Mouse (Mus musculus) neutrophil, adult 65 days (primary cell): ENCODE results near the gene Cdr2. TPM values are rescaled to one million over a fixed set of nuclear protein-coding genes. Genes with fewer than 3 reads are reported as not detected.

Experiments used
- total RNA-seq: library from RNA; stranded (reverse); gene quantifications from 2 replicates; pipeline ENCODE4 v1.2.4, GENCODE M21; 2023

Gene Cdr2
- 2.9 and 3.9 TPM in 2 replicates for total RNA-seq

GRCm38 (mm10) chr7:120982200-120982841 lies at the start of gene Cdr2, which contains the start of gene Mfsd13b:
TSS of gene Cdr2 (minus strand) at chr7:120982312.
TSS of gene Mfsd13b (plus strand) at chr7:120982509.

DNA sequence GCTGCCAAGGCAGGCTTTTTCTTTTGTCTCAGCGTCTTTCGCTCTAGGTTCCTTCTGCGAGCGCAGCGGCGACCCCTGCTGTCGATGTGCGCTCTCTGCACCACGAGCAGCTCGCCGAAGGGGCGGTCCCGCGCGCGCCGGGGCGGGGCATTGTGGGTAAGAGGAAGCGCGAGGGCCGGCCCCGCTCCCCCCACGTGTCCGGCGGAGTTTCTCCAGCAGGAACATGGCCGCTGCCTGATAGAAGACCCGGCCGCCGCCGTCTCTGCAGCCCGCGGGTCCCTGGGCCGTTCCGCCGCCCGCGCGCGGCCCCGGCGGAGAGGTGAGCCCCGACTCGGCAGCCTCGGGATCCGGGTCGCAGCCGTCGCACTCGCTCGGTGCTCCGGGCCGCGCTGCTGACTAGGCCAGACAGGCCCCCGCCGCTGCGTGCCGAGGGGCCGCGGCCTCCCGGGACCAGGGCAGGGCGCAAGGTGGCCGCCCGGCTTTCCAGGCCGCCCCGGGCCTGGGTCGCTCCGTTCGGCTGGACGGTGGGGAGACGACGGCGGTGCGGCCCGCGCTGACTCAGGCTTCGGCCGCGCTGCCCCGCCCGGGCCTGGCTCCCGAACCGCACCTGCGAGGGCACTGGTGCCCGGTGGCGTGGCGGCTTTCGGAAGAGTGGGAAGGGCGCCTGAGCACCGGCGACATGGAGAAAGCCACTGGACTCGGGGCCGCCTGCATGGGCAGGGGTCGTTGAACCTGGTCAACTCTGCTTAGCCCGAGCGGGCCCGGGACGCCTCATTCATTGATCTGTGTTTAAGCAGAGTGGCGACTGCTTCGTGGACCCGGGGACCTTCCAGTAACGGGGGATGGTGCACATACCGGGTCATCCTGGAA lies 64.3 kb downstream of the Cdr2 start, which contains the start of gene Polr3e:
Gene Polr3e (plus strand): TSS at position 153 of the 870 bp plus-strand sequence.

Other genes with a start within 250 kb of the Cdr2 start
- gene Vwa3a, start 243.0 kb downstream of the Cdr2 start, total RNA-seq: not detected in 2 replicates
- gene Gm5737, start 169.9 kb downstream of the Cdr2 start, total RNA-seq: not detected in 2 replicates
- gene Eef2k, start 139.5 kb downstream of the Cdr2 start, total RNA-seq: 42.5 and 43.6 TPM in 2 replicates
- gene Polr3e, start 64.6 kb downstream of the Cdr2 start, total RNA-seq: 6.4 and 7.5 TPM in 2 replicates
- 1.8 TPM in 1 of 2 replicates, not detected in the other for gene Mfsd13b, start 197 bp upstream of the Cdr2 start, total RNA-seq
- gene Mettl9, start 52.1 kb upstream of the Cdr2 start, total RNA-seq: 206 and 226 TPM in 2 replicates
- gene Igsf6, start 92.3 kb upstream of the Cdr2 start, total RNA-seq: 326 and 339 TPM in 2 replicates
- gene Otoa, start 99.3 kb upstream of the Cdr2 start, total RNA-seq: 0.38 and 0.45 TPM in 2 replicates